Mouse (Mus musculus) G1E (cell line): ENCODE results near the gene Snrk. TPM values are rescaled to one million over a fixed set of nuclear protein-coding genes. Genes with fewer than 3 reads are reported as not detected.

Experiments used
- ATAC-seq: 2 replicates; pipeline ENCODE4 v1.8.0; 2016; ENCODE audit warnings: mild to moderate bottlenecking; ENCODE audit not compliant: insufficient number of reproducible peaks, poor library complexity, low FRiP score, severe bottlenecking; ENCODE audit errors: extremely low read depth
- DNase-seq: peaks from one replicate; pipeline ENCODE4 v3.0.0; 2012; ENCODE audit warnings: low spot score
- H3K27me3 ChIP-seq: 2 replicates; pipeline ENCODE4 v1.6.1; 2012; ENCODE audit warnings: mild to moderate bottlenecking, low read length, inconsistent platforms; ENCODE audit not compliant: insufficient read depth
- H3K36me3 ChIP-seq: replicated peaks from 2 replicates; pipeline ENCODE3; 2012; ENCODE audit warnings: mild to moderate bottlenecking, inconsistent platforms
- H3K4me1 ChIP-seq: 2 replicates; pipeline ENCODE4 v1.6.1; 2012; ENCODE audit warnings: low read depth, low read length, inconsistent platforms, mixed read lengths; ENCODE audit not compliant: insufficient read depth
- H3K4me3 ChIP-seq: 2 replicates; pipeline ENCODE4 v1.5.1; 2012; ENCODE audit warnings: low read depth, mild to moderate bottlenecking, inconsistent platforms, low read length, moderate library complexity, mixed read lengths
- H3K9me3 ChIP-seq: replicated peaks from 2 replicates; pipeline ENCODE4 v1.6.1; 2012; ENCODE audit warnings: inconsistent platforms
- CTCF ChIP-seq: IDR thresholded peaks from 2 replicates; pipeline ENCODE4 v1.5.1; 2012; ENCODE audit warnings: low read depth, low read length, inconsistent platforms, mixed read lengths
- GATA1 ChIP-seq: IDR thresholded peaks from 2 replicates; pipeline ENCODE4 v1.6.1; 2012; ENCODE audit warnings: borderline replicate concordance, low read length, inconsistent platforms, mixed read lengths
- GATA2 ChIP-seq: IDR thresholded peaks from 2 replicates; pipeline ENCODE4 v1.6.1; 2012; ENCODE audit warnings: low read depth, low read length, inconsistent platforms, borderline replicate concordance
- POLR2AphosphoS5 ChIP-seq: IDR thresholded peaks from 2 replicates; pipeline ENCODE4 v1.6.1; 2012; ENCODE audit warnings: low read depth, low read length, inconsistent platforms; ENCODE audit not compliant: insufficient replicate concordance
- TAL1 ChIP-seq: conservative IDR thresholded peaks from 2 replicates; pipeline ENCODE4 v1.6.1; 2012; ENCODE audit warnings: low read depth, low read length, inconsistent platforms, mixed read lengths
- polyA plus RNA-seq: library from polyadenylated mRNA; stranded (reverse); fragments of >175 nt; gene quantifications from 2 replicates; pipeline ENCODE4 v1.2.3, GENCODE M21; 2012
- total RNA-seq, 2 experiments: library from RNA; stranded (forward) in 1 of 2; stranded (reverse) in 1 of 2; fragments of 200-1000 nt in 1 of 2; fragments of >200 nt in 1 of 2; fragmentation: Nextera tagmentation in 1 of 2; gene quantifications; 2 replicates each; pipeline ENCODE4 v1.2.3; 2014 to 2017

Gene Snrk
- total and polyA plus RNA-seq, 3 experiments = 27.8 to 37.2 (median 29.5) TPM

GRCm38 (mm10) chr9:122135095-122135884 lies 18.2 kb downstream of the Snrk start:
- ATAC-seq (no peak), DNase-seq (no peak)
- Histone ChIP-seq H3K4me3 (no peak overlapping the region), H3K4me1 (no peaks in the 10 kb centered on the region), H3K27me3 (no peaks in the 10 kb centered on the region), H3K9me3 (no peaks in the 10 kb centered on the region), H3K36me3 (peaks cover 49% of the 10 kb centered on the region)
- TF ChIP-seq GATA2 (no peak), CTCF (no peak), POLR2AphosphoS5 (no peak), TAL1 (no peak), GATA1 (no peak)

- no peaks in the 10 kb centered on the region for H3K4me1 ChIP-seq
- DNase-seq (no peak), ATAC-seq (no peak)
- no peak overlapping the region for H3K4me3 ChIP-seq
- no peaks in the 10 kb centered on the region for H3K27me3 ChIP-seq
- TF ChIP-seq POLR2AphosphoS5 (no peak), TAL1 (no peak), GATA1 (no peak), GATA2 (no peak), CTCF (no peak)
- H3K36me3 ChIP-seq = peaks cover 49% of the 10 kb centered on the region
- no peaks in the 10 kb centered on the region for H3K9me3 ChIP-seq
Observed at GRCm38 (mm10) chr9:122135885-122136170, 18.8 kb downstream of the Snrk start.

DNA sequence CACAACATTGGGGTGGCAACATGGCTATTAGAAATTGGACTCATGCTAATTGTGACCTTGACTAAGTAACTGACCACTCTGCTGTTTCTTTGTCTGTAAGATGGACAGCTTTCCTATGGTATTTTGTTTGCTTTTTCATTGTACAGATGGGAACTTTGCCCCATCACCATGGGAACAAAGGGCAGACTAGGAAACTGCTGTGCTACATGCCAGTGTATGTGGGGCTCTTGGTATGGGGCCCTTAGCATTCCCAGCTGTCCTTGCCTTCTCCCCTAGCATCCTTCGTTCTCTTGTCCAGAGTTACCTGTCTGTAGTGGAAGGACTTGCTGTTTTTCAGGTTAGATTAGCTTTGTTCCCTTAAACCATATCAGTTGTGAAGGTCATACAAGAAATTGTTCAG lies 20.9 kb downstream of the Snrk start:
- TF ChIP-seq GATA2 (no peak), GATA1 (no peak), CTCF (no peak), POLR2AphosphoS5 (no peak), TAL1 (no peak)

GRCm38 (mm10) chr9:122138371-122139029 lies 21.4 kb downstream of the Snrk start:
- TF ChIP-seq POLR2AphosphoS5 (no peak), TAL1 (no peak), GATA2 (no peak), GATA1 (no peak), CTCF (no peak)
- Histone ChIP-seq H3K4me1 (no peaks in the 10 kb centered on the region), H3K4me3 (no peak overlapping the region), H3K36me3 (peaks cover 59% of the 10 kb centered on the region), H3K27me3 (no peaks in the 10 kb centered on the region), H3K9me3 (no peaks in the 10 kb centered on the region)
- no peak for DNase-seq
- ATAC-seq = no peak

More for the DNA sequence above, 20.9 kb downstream of the Snrk start:
- peaks cover 58% of the 10 kb centered on the region for H3K36me3 ChIP-seq
- no peaks in the 10 kb centered on the region for H3K27me3 ChIP-seq
- H3K4me3 ChIP-seq = no peak overlapping the region
- H3K4me1 ChIP-seq = no peaks in the 10 kb centered on the region
- DNase-seq (no peak), ATAC-seq (no peak)
- H3K9me3 ChIP-seq = no peaks in the 10 kb centered on the region

- no peak for ATAC-seq
- H3K4me3 ChIP-seq = no peak overlapping the region
- H3K9me3 ChIP-seq = no peaks in the 10 kb centered on the region; the same call in 1 of the 2 replicates
- peaks cover 58% of the 10 kb centered on the region for H3K36me3 ChIP-seq
- TF ChIP-seq GATA2 (no peak), POLR2AphosphoS5 (no peak), CTCF (no peak), TAL1 (no peak), GATA1 (no peak)
- no peak for DNase-seq
- H3K27me3 ChIP-seq = no peaks in the 10 kb centered on the region
- no peaks in the 10 kb centered on the region for H3K4me1 ChIP-seq
Observed at GRCm38 (mm10) chr9:122139236-122139635, 22.2 kb downstream of the Snrk start.

DNA sequence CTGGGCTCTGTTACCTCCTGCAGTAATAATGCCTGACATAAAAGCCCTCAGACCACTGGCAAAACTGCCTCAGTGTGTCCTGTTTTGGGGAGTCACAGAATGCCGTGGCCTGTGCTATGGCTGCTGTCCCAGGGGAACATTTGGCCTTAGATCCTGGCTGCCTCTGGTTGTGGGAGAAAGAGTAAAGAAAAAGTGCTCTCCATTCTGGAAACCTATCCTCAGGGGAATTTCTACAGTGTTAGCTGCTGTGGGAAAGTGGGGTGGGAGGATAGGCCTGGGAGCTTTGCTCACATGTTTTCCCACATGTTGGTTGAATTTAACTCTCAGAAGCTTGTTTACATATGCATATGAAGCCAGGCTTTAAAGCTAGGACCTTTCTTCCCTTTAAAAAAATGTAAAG lies 26.2 kb downstream of the Snrk start:
- Histone ChIP-seq H3K4me1 (peaks cover 11% of the 10 kb centered on the region), H3K9me3 (no peaks in the 10 kb centered on the region; the same call in none of the 2 replicates), H3K36me3 (peaks cover 49% of the 10 kb centered on the region), H3K27me3 (no peaks in the 10 kb centered on the region), H3K4me3 (no peak overlapping the region)
- ATAC-seq = no peak
- no peak for DNase-seq
- TF ChIP-seq GATA2 (no peak), TAL1 (no peak), POLR2AphosphoS5 (no peak), CTCF (no peak), GATA1 (no peak)
